Mouse (Mus musculus) MN1 (cell line): Measurements from ENCODE around the gene Selp.

Experiments
- DNase-seq: peaks from one replicate; pipeline ENCODE4 v3.0.0-alpha.2; 2016; ENCODE audit warnings: low spot score

Gene Selp

DNA sequence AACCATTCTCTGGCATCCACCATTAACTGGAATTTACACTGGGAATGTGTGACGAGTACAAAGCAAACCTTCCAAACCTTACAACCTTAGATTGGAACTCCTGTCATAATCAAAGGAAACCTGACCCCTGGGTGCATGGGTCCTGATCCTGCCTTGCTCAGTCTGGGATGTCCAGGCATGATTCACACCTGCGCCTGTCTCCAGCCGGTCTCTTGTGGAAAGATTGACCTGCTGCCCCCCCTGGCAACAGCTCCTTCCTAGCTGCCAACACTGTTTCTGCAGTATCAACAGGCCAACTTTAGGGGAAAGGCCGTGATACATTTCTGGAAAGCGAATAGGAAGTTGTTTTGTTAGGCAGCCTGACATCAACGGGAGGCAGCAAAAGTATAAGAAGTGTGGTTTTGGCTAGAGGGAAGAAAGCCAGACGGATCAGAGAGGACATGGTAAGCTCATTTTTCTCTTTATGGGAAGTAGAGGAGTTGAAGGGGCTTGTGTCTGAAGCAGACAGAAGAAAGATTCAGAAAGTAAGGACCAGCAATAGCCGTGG is at the start of gene Selp:
TSS of gene Selp (plus strand) at position 318 of the 547 bp plus-strand sequence.
- DNase-seq, result no peak

DNA sequence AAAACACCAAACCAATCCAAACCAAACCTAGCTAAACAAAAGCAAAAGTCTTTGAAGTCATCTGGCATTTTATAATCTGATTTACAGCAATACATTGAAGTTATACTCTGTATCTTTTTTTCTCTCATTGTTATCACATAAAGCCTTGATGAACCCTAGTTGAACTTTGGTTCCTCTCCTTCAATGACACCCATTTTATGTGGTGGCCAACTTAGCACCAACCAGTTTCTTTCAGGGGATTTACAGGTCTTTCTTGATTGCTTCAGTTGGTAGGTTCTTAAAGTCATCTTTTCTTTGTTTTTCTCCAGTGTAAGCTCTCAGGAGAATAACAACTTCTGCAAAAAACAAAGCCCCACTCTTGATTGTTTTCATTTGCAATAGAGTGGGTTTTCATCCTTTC is 45.8 kb upstream of the Selp start:
- DNase-seq, result no peak

GRCm38 (mm10) chr1:164070461-164070860 is 44.6 kb upstream of the Selp start:
- no peak for DNase-seq

GRCm38 (mm10) chr1:164071111-164071510 is 44.0 kb upstream of the Selp start:
- DNase-seq, result no peak

DNA sequence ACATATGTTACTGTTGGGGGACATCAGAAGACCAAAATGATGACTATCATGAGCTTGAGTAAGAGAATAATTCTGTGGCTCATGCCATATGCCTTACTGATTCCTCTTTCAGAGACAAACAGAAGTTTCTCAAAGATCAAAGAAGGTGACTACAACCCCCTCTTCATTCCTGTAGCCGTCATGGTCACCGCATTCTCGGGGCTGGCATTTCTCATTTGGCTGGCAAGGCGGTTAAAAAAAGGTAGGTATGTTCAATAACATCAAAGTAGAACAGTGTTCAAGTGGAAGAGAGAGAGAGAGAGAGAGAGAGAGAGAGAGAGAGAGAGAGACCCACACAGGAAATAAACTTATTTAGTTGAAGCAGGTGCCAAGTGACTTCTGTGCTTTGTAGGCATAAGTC is 43.1 kb upstream of the Selp start:
- DNase-seq, result no peak

DNA sequence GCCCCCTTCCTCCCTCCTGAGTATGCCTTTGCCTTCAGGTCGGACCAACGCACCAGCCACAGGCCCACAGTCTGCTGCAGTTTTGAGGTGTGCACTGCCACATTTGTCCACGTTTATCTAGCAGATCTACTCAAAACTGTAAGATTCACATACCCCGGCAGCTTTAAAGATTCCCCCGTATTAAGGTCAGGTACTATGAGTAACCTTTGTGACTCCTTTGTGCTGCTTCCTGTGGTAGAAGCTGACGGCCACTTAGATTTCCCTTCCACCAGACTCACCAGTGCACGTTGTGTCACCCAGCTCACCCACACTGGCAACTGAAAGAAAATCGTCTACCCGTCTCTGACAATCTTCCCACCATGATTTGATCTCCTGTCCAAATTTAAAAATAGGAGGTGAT is 42.0 kb upstream of the Selp start:
- DNase-seq, result no peak

DNA sequence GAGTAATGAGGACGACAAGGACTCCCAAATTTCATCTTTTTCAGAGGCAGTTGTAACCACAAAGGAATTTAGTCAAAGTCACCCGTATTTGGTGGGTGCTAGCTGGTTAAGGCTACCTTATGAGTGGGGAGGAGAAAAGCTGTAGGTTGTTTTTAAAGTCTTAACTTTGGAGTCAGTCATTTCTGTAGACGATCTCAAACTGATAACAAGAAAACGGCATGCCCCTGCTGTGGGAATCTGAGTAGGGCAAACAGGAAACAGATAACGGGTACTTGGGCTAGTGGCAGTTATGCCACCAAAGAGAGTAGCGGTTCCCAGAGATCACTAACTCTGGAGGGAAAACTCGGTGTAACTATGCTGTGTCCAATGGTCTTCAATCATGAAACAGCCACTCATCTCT is 41.3 kb upstream of the Selp start:
- DNase-seq, result no peak

DNA sequence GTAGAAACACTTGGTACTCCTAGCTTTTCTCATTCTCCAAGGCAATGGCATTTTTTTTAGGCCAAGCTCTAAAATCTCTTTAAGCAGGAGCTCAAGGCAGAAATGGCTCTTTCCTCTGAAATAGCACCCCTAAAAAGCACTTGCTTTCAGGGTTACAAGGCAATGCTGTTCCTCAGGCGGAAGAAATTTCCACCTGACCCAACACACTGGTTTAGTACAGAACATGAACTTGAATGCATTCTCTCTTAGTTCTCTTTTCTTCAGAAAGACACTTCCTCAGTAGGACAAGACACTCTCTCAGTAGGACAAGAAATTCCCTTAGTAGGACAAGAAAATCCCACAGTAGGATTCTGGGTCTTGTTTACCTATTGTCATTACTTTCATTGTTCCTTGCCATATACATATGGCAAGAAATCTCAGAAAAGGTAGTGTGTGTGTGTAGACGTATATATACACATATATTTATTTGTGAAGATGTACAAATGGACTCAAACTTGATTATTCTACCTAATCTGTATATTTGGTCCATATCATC is 40.4 kb upstream of the Selp start:
- DNase-seq, result no peak

- no peak for DNase-seq
Measured at GRCm38 (mm10) chr1:164075416-164075815, 39.6 kb upstream of the Selp start.

DNA sequence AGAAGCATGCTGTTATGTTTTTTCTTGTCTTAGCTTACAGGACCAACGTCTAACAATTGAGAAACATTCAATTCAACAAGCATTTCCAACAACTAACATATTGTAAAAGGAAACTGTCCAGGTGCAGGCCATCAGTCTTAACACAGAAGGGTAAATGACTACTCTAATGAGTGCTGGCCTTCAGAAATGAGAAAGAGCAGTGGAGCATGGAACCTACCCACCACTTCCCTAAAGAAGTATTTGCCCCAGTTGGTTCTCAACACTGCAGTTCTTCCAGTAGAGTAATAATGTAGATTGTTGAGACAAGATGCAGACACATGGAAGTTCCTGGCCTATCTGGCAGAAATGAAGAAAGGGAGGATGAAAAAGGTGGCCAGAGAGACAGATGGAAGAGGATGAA is 38.6 kb upstream of the Selp start:
- no peak for DNase-seq

DNA sequence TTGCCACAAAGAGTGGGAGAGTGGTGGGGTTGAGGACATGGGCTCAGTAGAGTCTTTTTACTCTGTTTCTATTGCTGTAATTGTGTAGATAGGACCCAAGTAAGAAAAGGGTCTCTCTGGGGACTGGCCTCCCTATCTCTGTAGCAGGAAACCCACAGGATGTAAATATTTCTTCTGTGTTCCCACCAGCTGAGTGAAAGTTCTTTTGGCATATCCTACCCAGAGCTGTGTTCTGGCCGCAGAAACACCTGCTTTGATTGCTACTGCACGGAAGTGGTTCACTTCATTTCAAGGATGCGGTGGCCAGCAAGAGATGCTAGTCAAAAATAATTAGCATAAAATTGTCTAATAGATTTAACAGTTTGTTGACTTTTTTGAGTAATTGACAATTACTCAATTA is 38.0 kb upstream of the Selp start:
- DNase-seq, result no peak

- DNase-seq, result no peak
Measured at GRCm38 (mm10) chr1:164078323-164078741, 36.7 kb upstream of the Selp start.

DNA sequence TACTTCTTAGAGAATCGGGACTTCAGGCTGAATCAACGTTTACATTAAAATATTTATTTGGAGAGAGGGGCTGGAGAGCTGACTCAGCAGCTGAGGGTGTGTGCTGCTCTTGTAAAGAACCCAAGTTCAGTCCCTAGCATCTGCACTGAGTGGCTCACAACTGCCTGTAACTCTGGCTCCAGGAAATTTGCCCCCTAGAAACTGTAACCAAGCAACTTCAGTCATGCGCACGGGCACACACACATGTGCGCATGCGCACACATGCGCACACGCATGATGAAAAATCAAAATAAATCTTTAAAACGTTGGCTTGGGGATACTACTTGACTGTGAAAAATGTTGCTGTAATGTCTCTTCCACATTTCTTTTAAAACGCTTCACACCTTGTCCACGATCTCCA is 36.0 kb upstream of the Selp start:
- no peak for DNase-seq

DNA sequence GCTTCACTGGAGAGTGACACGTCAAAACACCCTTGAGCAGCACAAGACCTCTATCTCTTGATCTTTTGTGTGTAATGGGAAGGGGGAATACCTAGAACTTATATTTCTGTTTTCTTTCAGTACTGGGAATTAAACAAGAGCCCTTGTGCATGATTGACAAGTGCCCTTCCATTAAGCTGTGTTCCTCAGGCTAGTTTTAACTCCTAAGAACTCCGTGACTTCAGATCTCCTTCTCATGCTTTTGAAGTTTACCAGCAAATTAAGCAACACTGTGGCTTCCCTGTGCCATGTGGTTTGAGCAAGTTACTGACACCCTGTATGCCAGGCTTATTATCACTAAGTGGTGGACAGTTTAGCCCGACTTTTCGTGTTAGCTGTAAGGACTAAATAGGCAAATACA is 32.0 kb upstream of the Selp start:
- DNase-seq, result no peak

GRCm38 (mm10) chr1:164086797-164087196 is 28.3 kb upstream of the Selp start:
- DNase-seq, result no peak

DNA sequence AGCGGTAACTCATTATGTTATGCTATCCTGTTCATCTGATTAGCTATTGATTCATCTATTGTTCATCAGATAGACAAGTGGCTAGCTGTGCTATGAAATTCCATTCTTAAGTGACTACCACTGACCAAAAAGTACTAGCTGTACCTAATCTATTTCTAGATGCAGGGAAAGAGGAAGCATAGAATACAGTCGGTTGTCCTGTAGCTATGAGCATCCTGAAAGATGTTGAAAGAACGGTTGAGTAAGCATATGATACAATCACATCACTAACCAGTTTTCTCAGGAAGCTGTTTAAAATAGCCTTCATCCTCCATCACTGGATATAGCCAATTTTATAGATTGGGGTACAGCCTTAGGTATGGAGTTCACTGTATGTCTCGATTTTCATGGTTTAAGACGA is 27.2 kb upstream of the Selp start:
- no peak for DNase-seq

DNA sequence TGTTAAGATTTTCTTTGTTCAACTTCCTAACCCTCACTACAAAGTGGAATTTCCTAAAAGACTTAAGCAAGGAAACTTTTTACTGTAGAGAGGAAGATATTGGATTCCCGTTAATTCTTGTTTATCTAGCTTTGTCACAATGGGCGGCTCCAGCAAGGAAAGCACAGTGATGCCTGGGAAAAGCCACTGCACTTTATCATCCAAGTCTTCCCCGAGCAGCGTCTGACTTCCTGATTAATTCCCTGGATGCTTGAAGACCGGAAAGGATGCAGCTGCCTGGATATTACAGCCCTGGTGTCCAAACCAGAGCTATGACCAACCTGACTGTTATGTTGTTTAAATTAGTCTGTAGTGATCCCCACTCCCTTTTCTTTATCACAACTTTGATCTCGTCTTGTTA is 18.3 kb upstream of the Selp start:
- no peak for DNase-seq

DNA sequence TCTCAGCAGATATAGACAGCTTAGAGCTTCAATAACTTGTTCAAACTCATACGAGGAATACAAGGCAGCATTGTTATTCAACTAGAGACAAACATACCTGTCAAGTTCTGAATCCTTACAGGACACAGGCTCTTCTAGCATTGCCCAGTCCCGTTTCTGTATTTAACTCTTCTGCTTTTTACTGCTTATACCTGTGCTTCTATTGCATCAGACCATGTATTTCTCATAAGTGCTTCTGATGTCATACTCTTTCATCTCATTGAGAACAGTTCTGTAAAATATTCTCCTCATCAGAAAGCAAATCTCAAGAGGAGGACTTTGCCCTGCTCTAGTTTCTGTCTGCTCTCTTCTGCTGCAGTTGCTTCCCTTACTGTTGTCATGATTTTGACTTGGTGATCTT is 17.2 kb upstream of the Selp start:
- DNase-seq, result no peak

- DNase-seq, result no peak
Measured at GRCm38 (mm10) chr1:164098372-164098771, 16.7 kb upstream of the Selp start.

DNA sequence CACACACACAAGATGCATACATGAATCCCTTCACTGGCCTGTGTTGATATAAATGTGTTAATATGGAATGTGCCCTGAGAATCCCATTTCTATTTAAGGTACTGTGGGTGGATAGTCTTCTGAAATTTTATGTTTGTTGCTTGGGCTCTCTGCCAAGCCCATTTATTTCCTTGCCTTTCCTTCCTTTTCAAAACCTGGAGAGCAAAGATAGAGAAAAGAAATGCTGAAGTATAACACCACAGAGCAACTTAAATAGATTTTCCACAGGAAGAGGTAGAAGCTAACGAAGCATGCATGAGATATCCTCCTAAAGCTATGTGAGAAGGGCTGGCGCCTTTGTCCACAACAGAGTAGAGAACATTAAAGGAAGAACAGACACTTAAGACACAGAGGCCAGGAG is 5.3 kb upstream of the Selp start:
- DNase-seq, result no peak

DNA sequence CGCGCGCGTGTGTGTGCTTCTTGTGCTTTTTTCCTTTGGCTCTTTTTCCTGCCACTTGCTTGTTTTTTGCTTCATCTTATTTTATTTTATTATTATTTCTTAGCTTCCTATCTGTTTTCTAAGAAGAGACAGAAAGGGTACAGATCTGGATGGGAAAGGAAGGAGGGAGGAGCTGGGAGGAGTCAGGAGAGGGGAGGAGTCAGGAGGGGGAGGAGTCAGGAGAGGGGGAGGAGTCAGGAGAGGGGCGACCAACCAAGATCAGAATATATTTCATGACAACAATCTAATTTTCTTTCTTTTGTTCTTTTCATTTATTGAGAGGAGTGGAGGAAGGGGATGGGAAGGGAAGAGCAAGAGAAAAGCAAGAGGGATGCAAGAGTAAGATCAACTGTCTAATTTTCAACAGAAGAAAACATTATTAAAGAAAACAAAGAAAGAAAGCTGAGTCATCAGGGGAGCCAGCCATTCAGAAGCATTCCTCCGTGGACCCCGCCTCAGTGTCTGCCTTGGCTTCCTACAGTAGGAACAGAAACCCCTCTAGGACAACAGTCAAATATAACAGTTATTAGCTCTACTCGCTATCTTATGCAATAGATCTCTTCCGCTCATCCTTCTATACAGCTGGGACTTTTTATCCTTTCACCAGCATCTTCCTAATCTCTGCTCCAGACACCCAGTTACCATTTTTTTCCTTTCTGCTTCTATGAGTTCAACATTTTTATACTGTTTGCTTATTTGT is 4.3 kb upstream of the Selp start:
- no peak for DNase-seq

GRCm38 (mm10) chr1:164114280-164114679 is 784 bp upstream of the Selp start:
- DNase-seq, result no peak

DNA sequence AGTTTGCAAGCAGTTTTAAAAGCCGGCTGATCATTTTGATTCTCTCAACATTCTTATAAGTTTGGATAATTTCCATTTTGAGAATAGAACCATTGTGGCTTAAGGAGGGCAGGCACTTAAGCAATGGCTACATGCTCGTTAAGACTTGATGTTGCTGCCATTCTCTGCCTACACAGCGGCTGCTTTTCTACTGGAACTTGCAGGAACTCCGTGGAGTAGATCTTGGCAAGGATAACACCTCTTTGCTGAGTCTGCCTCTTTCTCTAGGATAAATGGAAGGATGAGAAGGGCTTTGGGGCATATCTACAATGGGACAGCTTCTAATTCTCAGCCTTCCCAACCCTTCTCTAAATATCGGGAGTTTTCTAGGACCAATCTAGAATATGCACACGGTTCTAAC is 583 bp downstream of the Selp start:
- no peak for DNase-seq

DNA sequence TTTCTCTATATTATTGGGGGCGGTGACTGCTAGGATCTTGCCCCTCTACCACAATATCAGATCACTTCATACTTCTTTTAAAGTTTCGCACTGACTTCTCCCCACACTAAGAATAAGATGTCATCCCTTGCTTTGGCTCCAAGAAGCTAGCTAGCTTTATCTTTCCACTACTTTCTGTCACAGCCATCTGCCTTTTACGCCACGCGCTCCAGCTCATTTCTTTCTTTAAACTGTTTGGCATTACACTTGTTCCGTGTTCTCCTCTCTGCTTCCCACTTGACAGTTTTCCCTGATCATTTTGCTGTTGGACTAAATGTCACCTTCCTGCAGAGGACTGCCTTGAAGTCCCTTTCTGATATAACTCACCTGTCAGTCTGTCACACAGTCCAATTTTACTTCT is 2.8 kb downstream of the Selp start:
- no peak for DNase-seq
